ENCODE assay signal across 30 mouse cellular contexts in the genomic region with DNA sequence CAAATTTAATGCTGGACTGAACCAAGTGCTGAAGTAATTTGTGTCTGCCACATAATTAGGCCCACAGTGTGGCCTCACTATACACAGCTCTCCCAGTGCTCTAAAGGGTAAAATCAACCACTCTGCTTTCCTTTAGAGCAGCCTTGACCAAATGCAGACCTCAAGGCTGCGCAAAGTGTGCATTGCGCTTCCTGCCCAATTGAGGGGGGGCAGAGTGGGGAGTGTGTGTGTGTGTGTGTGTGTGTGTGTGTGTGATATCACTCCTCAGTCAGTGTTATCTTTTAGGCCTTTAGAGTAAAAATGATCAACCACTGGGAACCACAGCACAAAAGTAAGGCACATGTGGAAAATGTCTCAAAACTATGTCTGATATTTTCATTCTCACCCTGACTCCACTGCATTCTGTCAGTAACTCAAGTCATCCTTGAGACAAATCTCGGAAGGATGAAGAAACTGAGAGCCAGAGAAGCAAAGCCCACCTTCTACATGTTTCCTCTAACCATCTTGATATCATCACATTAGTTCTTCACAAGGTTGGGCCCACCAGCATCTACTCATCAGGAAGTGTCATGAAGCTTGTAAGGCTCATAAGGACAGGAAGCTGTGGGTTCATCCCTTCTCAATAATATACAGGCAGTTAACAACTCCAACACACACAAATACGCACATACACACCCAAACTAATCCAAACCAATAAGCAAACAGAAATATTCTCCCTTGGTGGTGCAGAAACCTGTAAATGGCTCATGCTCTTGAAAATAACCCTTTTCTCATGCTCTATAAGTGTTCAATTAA. TPM values are rescaled to one million over a fixed set of nuclear protein-coding genes. Genes with fewer than 3 reads are reported as not detected.
A peak's percentile ranks its signal among the peaks of the same experiment; 100 is the strongest.
DNase-seq lines count a peak whose midpoint lies in the region; ATAC-seq lines count a peak whose summit lies in the region.
"Had no signal": no experiment of that assay in that cellular context is flagged by ENCODE, and none has a peak within 500 bp of the region (broad histone marks: within the 10 kb centered on the region; RNA-seq: fewer than 3 reads in every experiment).

No protein-coding gene starts in this region.

- H3K4me1 ChIP-seq in heart, embryonic 15.5 days (replicated peaks) = peaks cover 52% of the 10 kb centered on the region
- H3K4me1 ChIP-seq in kidney, embryonic 16.5 days (ENCODE audit: insufficient read depth, low read length) = peaks cover 16% of the 10 kb centered on the region; the same call in 1 of the 2 replicates
- H3K4me1 ChIP-seq: stomach, embryonic 15.5 days had no signal

- ATAC-seq in heart, embryonic 15.5 days (replicated peaks; ENCODE audit: insufficient number of reproducible peaks, insufficient read depth, low FRiP score, low read depth) = no peak
- no peak for ATAC-seq in kidney, embryonic 16.5 days (ENCODE audit: low FRiP score, low TSS enrichment)
- ATAC-seq: forebrain, postnatal 0 days; hindbrain, embryonic 16.5 days; intestine, embryonic 16.5 days; midbrain, embryonic 13.5 days; Patski had no signal

- H3K27ac ChIP-seq in heart, embryonic 15.5 days = peak overlapping the region; percentile 59
- H3K27ac ChIP-seq in kidney, embryonic 16.5 days (ENCODE audit: low read length) = no peak overlapping the region
- H3K27ac ChIP-seq: forebrain, embryonic 12.5 days; limb, embryonic 13.5 days; lung, embryonic 15.5 days; midbrain, embryonic 13.5 days; stomach, embryonic 15.5 days had no signal

- H3K36me3 ChIP-seq in heart, embryonic 15.5 days = no peaks in the 10 kb centered on the region
- no peaks in the 10 kb centered on the region for H3K36me3 ChIP-seq in kidney, embryonic 16.5 days (ENCODE audit: insufficient read depth, low read length)
- H3K36me3 ChIP-seq: forebrain, embryonic 12.5 days; heart, embryonic 12.5 days; limb, embryonic 13.5 days; lung, embryonic 15.5 days; midbrain, embryonic 13.5 days; stomach, embryonic 15.5 days had no signal

- intact Hi-C loops in heart, postnatal 14 days (cut with DNase I) = no loop called here

- H3K9ac ChIP-seq in heart, embryonic 15.5 days = no peak overlapping the region
- no peak overlapping the region for H3K9ac ChIP-seq in kidney, embryonic 16.5 days (replicated peaks; ENCODE audit: low read length)
- H3K9ac ChIP-seq: forebrain, embryonic 12.5 days; forebrain, postnatal 0 days; heart, embryonic 12.5 days; limb, embryonic 13.5 days; lung, embryonic 15.5 days; midbrain, embryonic 13.5 days; stomach, embryonic 15.5 days had no signal

- no peak overlapping the region for H3K4me3 ChIP-seq in heart, embryonic 15.5 days
- H3K4me3 ChIP-seq in kidney, embryonic 16.5 days (ENCODE audit: low read length) = no peak overlapping the region
- H3K4me3 ChIP-seq: erythroblast, embryonic 14.5 days; forebrain, embryonic 12.5 days; heart, embryonic 12.5 days; limb, embryonic 13.5 days; lung, embryonic 15.5 days; midbrain, embryonic 13.5 days; stomach, embryonic 15.5 days had no signal

- no peaks in the 10 kb centered on the region for H3K27me3 ChIP-seq in heart, embryonic 15.5 days
- no peaks in the 10 kb centered on the region for H3K27me3 ChIP-seq in kidney, embryonic 16.5 days (ENCODE audit: insufficient read depth, low read length)
- H3K27me3 ChIP-seq: forebrain, embryonic 12.5 days; heart, embryonic 12.5 days; limb, embryonic 13.5 days; lung, embryonic 15.5 days; midbrain, embryonic 13.5 days; Patski; stomach, embryonic 15.5 days had no signal

- no peak for DNase-seq in heart, postnatal 14 days
- peak; percentile 27 for DNase-seq in CD4-positive helper T cell, adult 2 months (ENCODE audit: low read depth, low spot score)
- DNase-seq in T-cell, adult 2 months (ENCODE audit: low spot score) = peak; percentile 50
- peak; percentile 60 for DNase-seq in naive thymus-derived CD4-positive, alpha-beta T cell, adult 2 months (ENCODE audit: low read depth)
- no peak for DNase-seq in frontal cortex, postnatal 10 days (ENCODE audit: low spot score in 2 of 2)
- DNase-seq in right cerebral cortex, postnatal 10 days (ENCODE audit: low spot score in 2 of 2) = no peak
- DNase-seq: adrenal gland, postnatal 25 days; cerebellum, adult 18-20 months; cerebellum, postnatal 10 days; forebrain, postnatal 0 days; gastrocnemius, postnatal 14 days; kidney, adult 9 months; kidney, postnatal 14 days; lung, postnatal 4 days; right cerebral cortex, adult 18-20 months; right cerebral cortex, postnatal 4 days had no signal

- H3K9me3 ChIP-seq in heart, embryonic 15.5 days (replicated peaks) = no peaks in the 10 kb centered on the region
- no peaks in the 10 kb centered on the region for H3K9me3 ChIP-seq in kidney, embryonic 16.5 days (ENCODE audit: low read length)
- H3K9me3 ChIP-seq: forebrain, embryonic 12.5 days; G1E; heart, embryonic 12.5 days; limb, embryonic 13.5 days; lung, embryonic 15.5 days; midbrain, embryonic 13.5 days; stomach, embryonic 15.5 days had no signal

- H3K4me2 ChIP-seq in heart, embryonic 15.5 days = no peak overlapping the region
- H3K4me2 ChIP-seq in kidney, embryonic 16.5 days (replicated peaks; ENCODE audit: low read depth, low read length) = no peak overlapping the region
- H3K4me2 ChIP-seq: forebrain, embryonic 12.5 days; heart, embryonic 12.5 days; limb, embryonic 13.5 days; liver, embryonic 11.5 days; lung, embryonic 15.5 days; midbrain, embryonic 13.5 days; stomach, embryonic 15.5 days had no signal

- 81% methylated on average over 4 of the region's 4 CpGs for WGBS in heart, embryonic 15.5 days
- 85% methylated on average over 4 of the region's 4 CpGs for WGBS in kidney, embryonic 16.5 days

RNA-seq across cellular contexts. Expression of gene Znrf3, which starts 15.1 kb away (rescaled TPM):
- polyA plus RNA-seq in heart, embryonic 15.5 days (2015; fragmentation: Nextera tagmentation; extraction: Ambion mirVana) = 6.5 and 6.7 TPM in 2 replicates
- 10 to 100 TPM; 10.4 to 12.6 TPM for total RNA-seq in heart, postnatal 14 days (2021)
- polyA plus RNA-seq in kidney, embryonic 16.5 days (2015; fragmentation: Nextera tagmentation; extraction: Ambion mirVana) = 16.5 and 18.8 TPM in 2 replicates

Comparison
In these comparisons a context has a peak if more than half of its experiments do, and no peak if none do; other contexts are left out.
1. DNase-seq: peak in CD4-positive helper T cell, adult 2 months (single experiment), T-cell, adult 2 months (single experiment) and naive thymus-derived CD4-positive, alpha-beta T cell, adult 2 months (single experiment); none in heart, postnatal 14 days (0 of 2), frontal cortex, postnatal 10 days (0 of 2) and right cerebral cortex, postnatal 10 days (0 of 2).